Mouse (Mus musculus) erythroblast, embryonic 14.5 days (primary cell): ENCODE data around the gene Unc80.

ENCODE experiments used
- GATA1 ChIP-seq: IDR thresholded peaks from 2 replicates; pipeline ENCODE4 v1.6.1; 2012; ENCODE audit warnings: low read length, inconsistent platforms, mixed read lengths
- TAL1 ChIP-seq: IDR thresholded peaks from 3 replicates; pipeline ENCODE4 v1.6.1; 2012; ENCODE audit warnings: low read length, inconsistent platforms, mixed read lengths

GRCm38 (mm10) chr1:66449471-66449870 is 18.7 kb upstream of the Unc80 start:
- no peak for TF ChIP-seq TAL1
- TF ChIP-seq GATA1 = no peak
